Mouse (Mus musculus) thymus, adult 18-20 months (tissue): ENCODE results near the gene Atp2a2.

Experiments
- DNase-seq, 2 experiments: peaks; one replicate each; pipeline ENCODE4 v3.0.0; 2022; ENCODE audit warnings: mixed read lengths in 2 of 2

Gene Atp2a2

GRCm38 (mm10) chr5:122519043-122519660, 17.1 kb upstream of the Atp2a2 start:
- no peak for DNase-seq

GRCm38 (mm10) chr5:122518247-122518646, 16.2 kb upstream of the Atp2a2 start:
- no peak for DNase-seq

GRCm38 (mm10) chr5:122516901-122517300, 14.9 kb upstream of the Atp2a2 start:
- no peak for DNase-seq

GRCm38 (mm10) chr5:122516029-122516730, 14.2 kb upstream of the Atp2a2 start:
- DNase-seq = no peak

GRCm38 (mm10) chr5:122514127-122514521, 12.1 kb upstream of the Atp2a2 start:
- no peak for DNase-seq

- DNase-seq = no peak
These were observed 11.5 kb upstream of the Atp2a2 start for GRCm38 (mm10) chr5:122513421-122514126.

- DNase-seq = no peak
These were observed 10.0 kb upstream of the Atp2a2 start for GRCm38 (mm10) chr5:122512011-122512410.

- no peak for DNase-seq
These were observed 9.4 kb upstream of the Atp2a2 start for GRCm38 (mm10) chr5:122511405-122511804.

- DNase-seq = no peak
These were observed 8.7 kb upstream of the Atp2a2 start for GRCm38 (mm10) chr5:122510651-122511157.

GRCm38 (mm10) chr5:122509608-122510007, 7.6 kb upstream of the Atp2a2 start:
- DNase-seq = no peak

GRCm38 (mm10) chr5:122508861-122509306, 6.9 kb upstream of the Atp2a2 start:
- no peak for DNase-seq

- no peak for DNase-seq
These were observed 5.4 kb upstream of the Atp2a2 start for GRCm38 (mm10) chr5:122507396-122507795.

GRCm38 (mm10) chr5:122506462-122506861, 4.4 kb upstream of the Atp2a2 start:
- DNase-seq = no peak

- DNase-seq = no peak
These were observed 3.5 kb upstream of the Atp2a2 start for GRCm38 (mm10) chr5:122505554-122505953.

- DNase-seq = no peak
These were observed 1.7 kb upstream of the Atp2a2 start for GRCm38 (mm10) chr5:122503760-122504119.

GRCm38 (mm10) chr5:122503015-122503759, 1.2 kb upstream of the Atp2a2 start:
- no peak for DNase-seq

- peak; percentile 32 to 36 for DNase-seq
These were observed 636 bp downstream of the Atp2a2 start for GRCm38 (mm10) chr5:122501101-122502076.

GRCm38 (mm10) chr5:122500563-122500962, 1.5 kb downstream of the Atp2a2 start:
- no peak for DNase-seq

- DNase-seq = no peak
These were observed 1.9 kb downstream of the Atp2a2 start for GRCm38 (mm10) chr5:122500141-122500540.

- no peak for DNase-seq
These were observed 4.0 kb downstream of the Atp2a2 start for GRCm38 (mm10) chr5:122498046-122498445.

GRCm38 (mm10) chr5:122496990-122497389, 5.0 kb downstream of the Atp2a2 start:
- no peak for DNase-seq

- no peak for DNase-seq
These were observed 7.6 kb downstream of the Atp2a2 start for GRCm38 (mm10) chr5:122494449-122494848.
